Mouse (Mus musculus): Measurements from ENCODE around the gene Fosb. TPM values are rescaled to one million over a fixed set of nuclear protein-coding genes. Genes with fewer than 3 reads are reported as not detected.

Gene Fosb
- polyA plus RNA-seq, 1 experiment from 2014 or later: 0.11 TPM

Other genes starting within 250 kb of the Fosb start
- 32.0 and 35.1 TPM in 2 replicates for gene Dmwd, start 233.8 kb downstream of the Fosb start, polyA plus RNA-seq (2015; fragmentation: Nextera tagmentation; extraction: Ambion mirVana)
- gene Dmpk, start 226.2 kb downstream of the Fosb start, polyA plus RNA-seq (2015; fragmentation: Nextera tagmentation; extraction: Ambion mirVana): 8.8 and 11.2 TPM in 2 replicates
- 2.3 and 2.4 TPM in 2 replicates for gene Six5, start 215.5 kb downstream of the Fosb start, polyA plus RNA-seq (2015; fragmentation: Nextera tagmentation; extraction: Ambion mirVana)
- gene Gm4969, start 191.7 kb downstream of the Fosb start, polyA plus RNA-seq (2015; fragmentation: Nextera tagmentation; extraction: Ambion mirVana): 3.6 and 3.8 TPM in 2 replicates
- 23.4 and 25.4 TPM in 2 replicates for gene Fbxo46, start 190.2 kb downstream of the Fosb start, polyA plus RNA-seq (2015; fragmentation: Nextera tagmentation; extraction: Ambion mirVana)
- 18.7 and 19.4 TPM in 2 replicates for gene Qpctl, start 160.8 kb downstream of the Fosb start, polyA plus RNA-seq (2015; fragmentation: Nextera tagmentation; extraction: Ambion mirVana)
- 135 and 143 TPM in 2 replicates for gene Snrpd2, start 160.3 kb downstream of the Fosb start, polyA plus RNA-seq (2015; fragmentation: Nextera tagmentation; extraction: Ambion mirVana)
- 18.1 and 20.0 TPM in 2 replicates for gene Gipr, start 143.9 kb downstream of the Fosb start, polyA plus RNA-seq (2015; fragmentation: Nextera tagmentation; extraction: Ambion mirVana)
- gene Eml2, start 133.6 kb downstream of the Fosb start, polyA plus RNA-seq (2015; fragmentation: Nextera tagmentation; extraction: Ambion mirVana): 8.2 and 12.5 TPM in 2 replicates
- 2.2 and 2.4 TPM in 2 replicates for gene Gpr4, start 97.5 kb downstream of the Fosb start, polyA plus RNA-seq (2015; fragmentation: Nextera tagmentation; extraction: Ambion mirVana)
- 40.6 and 44.5 TPM in 2 replicates for gene Opa3, start 81.7 kb downstream of the Fosb start, polyA plus RNA-seq (2015; fragmentation: Nextera tagmentation; extraction: Ambion mirVana)
- 37.6 and 39.5 TPM in 2 replicates for gene Vasp, start 38.2 kb downstream of the Fosb start, polyA plus RNA-seq (2015; fragmentation: Nextera tagmentation; extraction: Ambion mirVana)
- 0.19 and 0.31 TPM in 2 replicates for gene Ppm1n, start 30.0 kb downstream of the Fosb start, polyA plus RNA-seq (2015; fragmentation: Nextera tagmentation; extraction: Ambion mirVana)
- 123 and 127 TPM in 2 replicates for gene Rtn2, start 27.4 kb downstream of the Fosb start, polyA plus RNA-seq (2015; fragmentation: Nextera tagmentation; extraction: Ambion mirVana)
- 94.6 and 95.4 TPM in 2 replicates for gene Ercc1, start 34.7 kb upstream of the Fosb start, polyA plus RNA-seq (2015; fragmentation: Nextera tagmentation; extraction: Ambion mirVana)
- gene Cd3eap, start 49.4 kb upstream of the Fosb start, polyA plus RNA-seq (2015; fragmentation: Nextera tagmentation; extraction: Ambion mirVana): 23.9 and 24.0 TPM in 2 replicates
- gene Ppp1r13l, start 49.7 kb upstream of the Fosb start, polyA plus RNA-seq (2015; fragmentation: Nextera tagmentation; extraction: Ambion mirVana): 2.6 and 2.7 TPM in 2 replicates
- gene Ercc2, start 72.0 kb upstream of the Fosb start, polyA plus RNA-seq (2015; fragmentation: Nextera tagmentation; extraction: Ambion mirVana): 22.8 and 24.2 TPM in 2 replicates
- 2.2 and 2.3 TPM in 2 replicates for gene Klc3, start 94.1 kb upstream of the Fosb start, polyA plus RNA-seq (2015; fragmentation: Nextera tagmentation; extraction: Ambion mirVana)
- gene Ckm, start 94.7 kb upstream of the Fosb start, polyA plus RNA-seq (2015; fragmentation: Nextera tagmentation; extraction: Ambion mirVana): 0.19 and 0.31 TPM in 2 replicates
- gene Mark4, start 148.8 kb upstream of the Fosb start, polyA plus RNA-seq (2015; fragmentation: Nextera tagmentation; extraction: Ambion mirVana): 18.3 and 18.8 TPM in 2 replicates
- 0.17 and 0.29 TPM in 2 replicates for gene Exoc3l2, start 153.3 kb upstream of the Fosb start, polyA plus RNA-seq (2015; fragmentation: Nextera tagmentation; extraction: Ambion mirVana)
- 4.9 and 5.4 TPM in 2 replicates for gene Bloc1s3, start 198.3 kb upstream of the Fosb start, polyA plus RNA-seq (2015; fragmentation: Nextera tagmentation; extraction: Ambion mirVana)
- gene Trappc6a, start 198.3 kb upstream of the Fosb start, polyA plus RNA-seq (2015; fragmentation: Nextera tagmentation; extraction: Ambion mirVana): 35.3 and 43.0 TPM in 2 replicates
- gene Nkpd1, start 207.8 kb upstream of the Fosb start, polyA plus RNA-seq (2015; fragmentation: Nextera tagmentation; extraction: Ambion mirVana): 0.66 and 0.75 TPM in 2 replicates

Measured in forebrain, embryonic 15.5 days (tissue).